Mouse (Mus musculus): ENCODE results near the gene Ifrd2.

Ifrd2 gene

DNA sequence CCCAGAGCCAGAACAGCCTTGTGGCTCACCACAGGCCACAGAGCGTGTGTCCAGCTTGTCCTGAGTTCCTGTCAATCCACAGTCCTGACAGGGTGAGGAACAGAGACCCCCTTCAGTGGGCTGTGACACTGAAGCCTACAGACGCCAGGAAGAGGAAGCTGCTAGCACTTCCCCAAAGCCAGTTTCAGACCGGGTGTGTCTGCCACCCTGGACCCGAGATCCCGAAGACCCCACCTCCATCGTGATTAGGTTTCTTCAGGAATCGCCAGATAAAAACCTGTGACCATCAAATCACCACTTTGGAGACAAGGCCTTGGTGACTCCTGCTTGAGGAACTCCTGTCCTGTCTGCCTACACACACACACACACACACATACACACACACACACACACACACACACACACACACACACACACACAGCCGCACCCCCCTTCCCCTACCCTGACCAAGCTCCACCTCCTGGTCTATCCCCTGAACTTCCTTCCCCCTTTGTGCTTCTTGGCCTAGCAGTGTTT, 52.9 kb downstream of the Ifrd2 start:
- DNase-seq (ENCODE audit: low spot score) = no peak

DNA sequence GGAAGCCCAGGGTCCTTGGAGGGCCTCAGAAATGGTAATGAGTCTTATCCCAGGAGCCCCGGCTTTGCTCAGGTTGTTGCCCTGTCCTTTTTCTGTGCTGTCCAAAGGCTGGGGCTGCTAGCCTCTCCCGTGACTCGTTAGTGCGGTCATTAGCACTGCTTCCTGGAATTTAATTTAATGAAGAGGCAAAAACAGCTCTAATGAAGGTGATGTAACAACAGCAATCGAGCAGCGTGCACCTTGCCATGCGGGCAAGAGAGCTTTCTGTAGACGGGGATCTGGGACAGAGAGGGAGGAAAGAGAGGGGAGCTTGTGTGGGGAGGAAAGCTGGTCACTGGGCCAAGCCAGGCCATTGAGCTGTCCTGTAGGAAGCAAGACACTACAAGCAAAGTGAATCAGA, 54.2 kb downstream of the Ifrd2 start:
- no peak for DNase-seq (ENCODE audit: low spot score)
